Mouse (Mus musculus) embryonic fibroblast, embryonic 13.5 days (primary cell): ENCODE measurements around the gene Ubap2l.

ENCODE experiments used
- CTCF ChIP-seq: IDR thresholded peaks from 2 replicates; pipeline ENCODE4 v1.5.1; 2011; ENCODE audit warnings: mild to moderate bottlenecking, control low read depth, low read length, moderate library complexity, borderline replicate concordance; ENCODE audit not compliant: insufficient read depth
- POLR2A ChIP-seq: IDR thresholded peaks from 2 replicates; pipeline ENCODE4 v1.6.1; 2011; ENCODE audit warnings: low read depth, mild to moderate bottlenecking, control low read depth, low read length, moderate library complexity

DNA sequence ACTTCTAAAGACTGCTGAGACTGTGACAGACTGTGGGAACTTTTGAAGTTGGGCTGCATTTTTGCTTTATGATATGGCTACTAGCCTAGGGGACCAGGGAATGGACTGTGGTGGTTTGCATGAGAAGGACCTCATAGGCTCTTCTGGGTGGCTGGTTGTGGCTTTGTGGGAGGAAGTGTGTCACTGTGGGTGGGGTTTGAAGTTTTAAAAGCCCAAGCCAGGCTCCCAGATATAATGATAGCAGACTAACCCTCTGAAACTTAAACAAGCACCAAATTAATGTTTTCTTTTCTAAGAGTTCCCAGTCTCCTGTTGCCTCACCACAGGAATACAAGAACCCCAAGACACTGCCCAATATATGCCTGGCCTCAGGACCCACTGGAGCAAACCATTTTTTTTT lies 75.6 kb downstream of the Ubap2l start:
- TF ChIP-seq POLR2A (no peak), CTCF (no peak)
